Mouse (Mus musculus) thymus, postnatal 36 days (tissue): Measurements from ENCODE around the gene Extl1.
A peak's percentile ranks its signal among the peaks of the same experiment; 100 is the strongest.

Experiments
- DNase-seq, 2 experiments: peaks; one replicate each; pipeline ENCODE4 v3.0.0; 2022; ENCODE audit warnings: mixed read lengths in 2 of 2

Extl1 gene

GRCm38 (mm10) chr4:134388397-134388796, 4.7 kb upstream of the Extl1 start:
- DNase-seq, result peak; percentile 55 to 66

- DNase-seq, result peak in 1 of 2 experiments; percentile 20
Observed at GRCm38 (mm10) chr4:134387268-134387667, 3.6 kb upstream of the Extl1 start.

GRCm38 (mm10) chr4:134379510-134379909, 4.1 kb downstream of the Extl1 start:
- no peak for DNase-seq

- DNase-seq, result no peak
Observed at GRCm38 (mm10) chr4:134378089-134378615, 5.5 kb downstream of the Extl1 start.

- no peak for DNase-seq
Observed at GRCm38 (mm10) chr4:134374306-134374705, 9.3 kb downstream of the Extl1 start.

- no peak for DNase-seq
Observed at GRCm38 (mm10) chr4:134373295-134373694, 10.4 kb downstream of the Extl1 start.

GRCm38 (mm10) chr4:134372294-134372747, 11.3 kb downstream of the Extl1 start:
- DNase-seq, result peak; percentile 68 to 74

GRCm38 (mm10) chr4:134371316-134371855, 12.3 kb downstream of the Extl1 start:
- no peak for DNase-seq

- no peak for DNase-seq
Observed at GRCm38 (mm10) chr4:134370649-134371221, 12.9 kb downstream of the Extl1 start.

GRCm38 (mm10) chr4:134365280-134365679, 18.4 kb downstream of the Extl1 start:
- no peak for DNase-seq

- DNase-seq, result peak; percentile 79 to 84
Observed at GRCm38 (mm10) chr4:134362586-134362985, 21.1 kb downstream of the Extl1 start.

- DNase-seq, result no peak
Observed at GRCm38 (mm10) chr4:134362124-134362523, 21.5 kb downstream of the Extl1 start.

GRCm38 (mm10) chr4:134361215-134361614, 22.4 kb downstream of the Extl1 start:
- DNase-seq, result no peak

GRCm38 (mm10) chr4:134359649-134360048, 24.0 kb downstream of the Extl1 start:
- no peak for DNase-seq

GRCm38 (mm10) chr4:134357461-134357771, 26.2 kb downstream of the Extl1 start:
- no peak for DNase-seq

GRCm38 (mm10) chr4:134356591-134357460, 26.8 kb downstream of the Extl1 start:
- peak; percentile 56 to 69 for DNase-seq

GRCm38 (mm10) chr4:134355841-134356452, 27.7 kb downstream of the Extl1 start:
- no peak for DNase-seq

GRCm38 (mm10) chr4:134353527-134354409, 29.9 kb downstream of the Extl1 start:
- no peak for DNase-seq

- no peak for DNase-seq
Observed at GRCm38 (mm10) chr4:134352929-134353328, 30.7 kb downstream of the Extl1 start.

GRCm38 (mm10) chr4:134352261-134352707, 31.4 kb downstream of the Extl1 start:
- DNase-seq, result no peak

- no peak for DNase-seq
Observed at GRCm38 (mm10) chr4:134351329-134352260, 32.1 kb downstream of the Extl1 start.
